Mouse (Mus musculus) small intestine, adult 2 months (tissue): Measurements from ENCODE around the gene Rrp36. TPM values are rescaled to one million over a fixed set of nuclear protein-coding genes. Genes with fewer than 3 reads are reported as not detected.
A peak's percentile ranks its signal among the peaks of the same experiment; 100 is the strongest.

Experiments
- H3K27ac ChIP-seq: fragments of 200-500 bp; 2 replicates; pipeline ENCODE4 v1.5.1; 2012; ENCODE audit warnings: low read depth, low read length, control low read depth, inconsistent platforms; ENCODE audit not compliant: insufficient read depth
- H3K27me3 ChIP-seq: fragments of 200-500 bp; 2 replicates; pipeline ENCODE4 v1.6.1; 2012; ENCODE audit warnings: mild to moderate bottlenecking, moderate library complexity, low read length, inconsistent platforms; ENCODE audit not compliant: control insufficient read depth, insufficient read depth
- H3K36me3 ChIP-seq: fragments of 200-500 bp; 2 replicates; pipeline ENCODE4 v1.6.1; 2012; ENCODE audit warnings: mild to moderate bottlenecking, low read length, control low read depth, inconsistent platforms; ENCODE audit not compliant: control insufficient read depth, insufficient read depth
- H3K4me1 ChIP-seq: fragments of 200-500 bp; 2 replicates; pipeline ENCODE4 v1.6.1; 2012; ENCODE audit warnings: low read length, inconsistent platforms, mixed read lengths; ENCODE audit not compliant: control insufficient read depth, insufficient read depth, insufficient read length
- H3K4me3 ChIP-seq: fragments of 200-500 bp; 2 replicates; pipeline ENCODE4 v1.5.1; 2012; ENCODE audit warnings: low read depth, mild to moderate bottlenecking, control low read depth, inconsistent platforms, low read length, moderate library complexity
- CTCF ChIP-seq: fragments of 200-500 bp; IDR thresholded peaks from 2 replicates; pipeline ENCODE4 v1.5.1; 2012; ENCODE audit warnings: low read depth, mild to moderate bottlenecking, control low read depth, inconsistent platforms, low read length, moderate library complexity, mixed read lengths; ENCODE audit not compliant: insufficient replicate concordance, insufficient read length; ENCODE audit errors: extremely low read depth
- POLR2A ChIP-seq: fragments of 200-500 bp; IDR thresholded peaks from 2 replicates; pipeline ENCODE4 v1.6.1; 2012; ENCODE audit warnings: low read depth, mild to moderate bottlenecking, control low read depth, inconsistent platforms, low read length, moderate library complexity
- WGBS: fragments of 180-500 bp; shearing (Covaris S2); methylation state at CpG from one replicate; pipeline ENCODE4 v1.1.7; 2018; 5-methylcytosine and 5-hydroxymethylcytosine counted together
- polyA plus RNA-seq: library from polyadenylated mRNA; depleted of rRNA; stranded (reverse); fragments of >200 nt; gene quantifications from 2 replicates; pipeline ENCODE4 v1.2.3, GENCODE M21; 2012; rRNA removed

Rrp36 gene
- polyA plus RNA-seq, 1 experiment, result 47.4 TPM

GRCm38 (mm10) chr17:46623819-46624557 lies 50.2 kb downstream of the Rrp36 start:
- no peaks in the 10 kb centered on the region for H3K36me3 ChIP-seq
- TF ChIP-seq CTCF (no peak), POLR2A (no peak)
- H3K27me3 ChIP-seq, result no peaks in the 10 kb centered on the region
- peaks cover 6% of the 10 kb centered on the region for H3K4me1 ChIP-seq
- H3K27ac ChIP-seq, result no peak overlapping the region
- H3K4me3 ChIP-seq, result no peak overlapping the region
- 46% methylated on average over 10 of the region's 10 CpGs for whole genome bisulfite sequencing

- 78% methylated on average over 11 of the region's 11 CpGs for WGBS
- peak overlapping the region; percentile 23; the same call in 1 of the 2 replicates for H3K27ac ChIP-seq
Measured at GRCm38 (mm10) chr17:46622269-46622668, 51.9 kb downstream of the Rrp36 start.

GRCm38 (mm10) chr17:46621324-46621723 lies 52.8 kb downstream of the Rrp36 start:
- no peak overlapping the region for H3K27ac ChIP-seq
- no peaks in the 10 kb centered on the region for H3K36me3 ChIP-seq
- H3K27me3 ChIP-seq, result no peaks in the 10 kb centered on the region
- H3K4me3 ChIP-seq, result no peak overlapping the region
- TF ChIP-seq POLR2A (no peak), CTCF (no peak)
- peaks cover 6% of the 10 kb centered on the region for H3K4me1 ChIP-seq
- 73% methylated on average over 15 of the region's 15 CpGs for WGBS

More at GRCm38 (mm10) chr17:46622269-46622668, 51.9 kb downstream of the Rrp36 start:
- no peak for TF ChIP-seq POLR2A
- TF ChIP-seq CTCF, result no peak
- H3K4me1 ChIP-seq, result peaks cover 6% of the 10 kb centered on the region
- H3K36me3 ChIP-seq, result no peaks in the 10 kb centered on the region
- H3K27me3 ChIP-seq, result no peaks in the 10 kb centered on the region
- H3K4me3 ChIP-seq, result no peak overlapping the region

GRCm38 (mm10) chr17:46619683-46620357 lies 54.3 kb downstream of the Rrp36 start:
- 61% methylated on average over 16 of the region's 16 CpGs for WGBS
- Histone ChIP-seq H3K27ac (no peak overlapping the region), H3K27me3 (no peaks in the 10 kb centered on the region), H3K36me3 (no peaks in the 10 kb centered on the region), H3K4me3 (no peak overlapping the region), H3K4me1 (peaks cover 6% of the 10 kb centered on the region)
- TF ChIP-seq POLR2A (no peak), CTCF (no peak)

GRCm38 (mm10) chr17:46618769-46619682 lies 55.1 kb downstream of the Rrp36 start:
- peaks cover 3% of the 10 kb centered on the region; the same call in 1 of the 2 replicates for H3K4me1 ChIP-seq
- no peaks in the 10 kb centered on the region for H3K36me3 ChIP-seq
- H3K27me3 ChIP-seq, result no peaks in the 10 kb centered on the region
- H3K27ac ChIP-seq, result 0 out of 2 replicates have a peak overlapping the region, but pooled peaks have one; percentile 5
- H3K4me3 ChIP-seq, result no peak overlapping the region
- 61% methylated on average over 27 of the region's 27 CpGs for WGBS
- TF ChIP-seq POLR2A (no peak), CTCF (no peak)

- no peaks in the 10 kb centered on the region for H3K36me3 ChIP-seq
- H3K27ac ChIP-seq, result no peak overlapping the region
- H3K27me3 ChIP-seq, result no peaks in the 10 kb centered on the region
- H3K4me1 ChIP-seq, result peaks cover 3% of the 10 kb centered on the region; the same call in 1 of the 2 replicates
- WGBS, result 76% methylated on average over 6 of the region's 6 CpGs
- TF ChIP-seq POLR2A (no peak), CTCF (no peak)
- no peak overlapping the region for H3K4me3 ChIP-seq
Measured at GRCm38 (mm10) chr17:46618394-46618768, 55.8 kb downstream of the Rrp36 start.

- Histone ChIP-seq H3K4me3 (no peak overlapping the region), H3K36me3 (no peaks in the 10 kb centered on the region), H3K4me1 (peaks cover 3% of the 10 kb centered on the region; the same call in 1 of the 2 replicates), H3K27me3 (no peaks in the 10 kb centered on the region), H3K27ac (no peak overlapping the region)
- WGBS, result 71% methylated on average over 12 of the region's 12 CpGs
- TF ChIP-seq CTCF (no peak), POLR2A (no peak)
Measured at GRCm38 (mm10) chr17:46617799-46618198, 56.4 kb downstream of the Rrp36 start.

Other genes starting within 250 kb of the Rrp36 start
- gene Crip3, start 245.4 kb downstream of the Rrp36 start, polyA plus RNA-seq, result not detected in 2 replicates
- gene Slc22a7, start 235.9 kb downstream of the Rrp36 start, polyA plus RNA-seq, result not detected in 2 replicates
- gene Ttbk1, start 186.7 kb downstream of the Rrp36 start, polyA plus RNA-seq, result 0.20 and 0.25 TPM in 2 replicates
- 3.3 and 6.3 TPM in 2 replicates for gene Dnph1, start 177.6 kb downstream of the Rrp36 start, polyA plus RNA-seq
- 5.0 and 5.8 TPM in 2 replicates for gene Cul9, start 128.0 kb downstream of the Rrp36 start, polyA plus RNA-seq
- gene Srf, start 118.2 kb downstream of the Rrp36 start, polyA plus RNA-seq, result 103 and 183 TPM in 2 replicates
- gene Ptk7, start 44.8 kb downstream of the Rrp36 start, polyA plus RNA-seq, result 6.6 and 6.8 TPM in 2 replicates
- 103 and 213 TPM in 2 replicates for gene Klc4, start 28.3 kb downstream of the Rrp36 start, polyA plus RNA-seq
- gene Mrpl2, start 28.1 kb downstream of the Rrp36 start, polyA plus RNA-seq, result 47.6 and 82.8 TPM in 2 replicates
- 7.6 and 12.1 TPM in 2 replicates for gene Cul7, start 24.0 kb downstream of the Rrp36 start, polyA plus RNA-seq
- 38.9 and 52.7 TPM in 2 replicates for gene Mea1, start 4.4 kb upstream of the Rrp36 start, polyA plus RNA-seq
- gene Klhdc3, start 6.6 kb upstream of the Rrp36 start, polyA plus RNA-seq, result 48.3 and 99.3 TPM in 2 replicates
- 32.4 and 150 TPM in 2 replicates for gene Ppp2r5d, start 30.8 kb upstream of the Rrp36 start, polyA plus RNA-seq
- 40.1 and 74.9 TPM in 2 replicates for gene Pex6, start 37.1 kb upstream of the Rrp36 start, polyA plus RNA-seq
- gene Gnmt, start 54.8 kb upstream of the Rrp36 start, polyA plus RNA-seq, result 1.5 and 34.6 TPM in 2 replicates
- gene Cnpy3, start 77.9 kb upstream of the Rrp36 start, polyA plus RNA-seq, result 14.3 and 23.7 TPM in 2 replicates
- gene Ptcra, start 89.4 kb upstream of the Rrp36 start, polyA plus RNA-seq, result not detected in 2 replicates
- gene 2310039H08Rik, start 98.3 kb upstream of the Rrp36 start, polyA plus RNA-seq, result 107 and 109 TPM in 2 replicates
- gene Rpl7l1, start 108.3 kb upstream of the Rrp36 start, polyA plus RNA-seq, result 5.4 and 7.4 TPM in 2 replicates
- 4.0 and 7.1 TPM in 2 replicates for gene Bicral, start 184.1 kb upstream of the Rrp36 start, polyA plus RNA-seq
- gene Tbcc, start 216.3 kb upstream of the Rrp36 start, polyA plus RNA-seq, result 16.7 and 29.0 TPM in 2 replicates
- gene Prph2, start 236.1 kb upstream of the Rrp36 start, polyA plus RNA-seq, result not detected in 2 replicates